Mouse (Mus musculus) regulatory T cell (primary cell): Measurements from ENCODE around the gene Ckm.

Source experiments
- in situ Hi-C: fragments of 300-600 bp; cut with MboI, MseI; formaldehyde crosslinking; loops from one replicate; pipeline ENCODE4 v1.15.1; 2025; ENCODE audit warnings: high pct_unique_total_duplicates

The Ckm gene

DNA sequence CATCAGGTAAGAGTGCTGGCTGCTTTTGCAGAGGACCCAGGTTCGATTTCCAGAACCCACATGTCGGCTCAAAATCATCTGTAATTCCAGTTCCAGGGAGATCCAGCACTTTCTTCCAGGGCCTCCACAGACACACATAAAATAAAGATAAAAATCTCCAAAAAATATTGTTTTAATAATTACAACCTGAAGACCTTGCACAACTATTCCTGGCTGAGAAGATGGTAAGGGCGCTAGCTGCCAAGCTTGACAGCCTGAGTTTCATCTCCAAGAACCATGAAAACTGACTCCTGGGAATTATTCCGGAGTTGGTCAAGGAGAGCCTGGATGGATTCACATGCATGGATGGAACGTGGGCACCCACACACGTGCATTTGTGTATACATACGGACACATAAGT, at the start of gene Ckm:
TSS of gene Ckm (plus strand) at position 301 of the 400 bp plus-strand sequence.
- in situ Hi-C loops = loop anchor here (5.0 kb wide), 1 partner anchor 118 kb away; no protein-coding TSS in a partner anchor

DNA sequence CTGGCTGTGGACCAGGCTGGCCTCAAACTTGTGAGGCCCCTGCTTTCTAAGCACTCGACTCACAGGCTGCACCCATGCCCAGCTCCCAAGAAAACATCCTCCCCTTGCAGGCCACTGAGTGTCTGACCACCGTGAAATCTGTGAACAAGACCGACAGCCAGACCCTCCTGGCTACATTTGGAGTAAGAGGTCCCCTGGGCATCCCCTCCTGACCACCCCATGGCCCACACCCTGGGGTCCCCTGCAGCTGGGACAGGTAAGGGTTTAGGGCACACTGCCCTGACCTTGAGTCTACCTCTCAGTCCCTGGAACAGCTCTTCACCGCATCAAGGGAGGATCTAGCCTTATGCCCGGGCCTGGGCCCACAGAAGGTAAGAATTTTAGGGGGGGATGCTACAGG, 49.6 kb upstream of the Ckm start:
- in situ Hi-C loops = no loop called here

DNA sequence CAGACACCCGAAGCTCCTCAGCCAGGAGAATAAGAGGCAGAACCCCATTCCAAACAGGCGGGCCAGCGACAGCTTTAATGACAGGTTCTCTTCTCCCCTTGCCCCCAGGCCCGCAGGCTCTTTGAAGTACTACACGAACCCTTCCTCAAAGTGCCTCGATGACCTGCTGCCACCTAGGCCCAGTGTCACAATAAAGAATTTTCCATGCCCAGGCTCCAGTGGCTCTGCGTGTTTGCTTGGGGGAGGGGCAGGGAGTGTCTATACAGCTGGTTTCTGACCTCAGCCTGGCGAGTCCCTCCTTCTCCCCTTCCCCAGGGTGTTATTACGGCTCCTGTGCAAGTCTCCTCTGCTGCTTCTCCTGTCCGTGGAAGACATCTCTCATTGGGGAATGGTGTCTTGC, 48.3 kb upstream of the Ckm start:
- in situ Hi-C loops = no loop called here

DNA sequence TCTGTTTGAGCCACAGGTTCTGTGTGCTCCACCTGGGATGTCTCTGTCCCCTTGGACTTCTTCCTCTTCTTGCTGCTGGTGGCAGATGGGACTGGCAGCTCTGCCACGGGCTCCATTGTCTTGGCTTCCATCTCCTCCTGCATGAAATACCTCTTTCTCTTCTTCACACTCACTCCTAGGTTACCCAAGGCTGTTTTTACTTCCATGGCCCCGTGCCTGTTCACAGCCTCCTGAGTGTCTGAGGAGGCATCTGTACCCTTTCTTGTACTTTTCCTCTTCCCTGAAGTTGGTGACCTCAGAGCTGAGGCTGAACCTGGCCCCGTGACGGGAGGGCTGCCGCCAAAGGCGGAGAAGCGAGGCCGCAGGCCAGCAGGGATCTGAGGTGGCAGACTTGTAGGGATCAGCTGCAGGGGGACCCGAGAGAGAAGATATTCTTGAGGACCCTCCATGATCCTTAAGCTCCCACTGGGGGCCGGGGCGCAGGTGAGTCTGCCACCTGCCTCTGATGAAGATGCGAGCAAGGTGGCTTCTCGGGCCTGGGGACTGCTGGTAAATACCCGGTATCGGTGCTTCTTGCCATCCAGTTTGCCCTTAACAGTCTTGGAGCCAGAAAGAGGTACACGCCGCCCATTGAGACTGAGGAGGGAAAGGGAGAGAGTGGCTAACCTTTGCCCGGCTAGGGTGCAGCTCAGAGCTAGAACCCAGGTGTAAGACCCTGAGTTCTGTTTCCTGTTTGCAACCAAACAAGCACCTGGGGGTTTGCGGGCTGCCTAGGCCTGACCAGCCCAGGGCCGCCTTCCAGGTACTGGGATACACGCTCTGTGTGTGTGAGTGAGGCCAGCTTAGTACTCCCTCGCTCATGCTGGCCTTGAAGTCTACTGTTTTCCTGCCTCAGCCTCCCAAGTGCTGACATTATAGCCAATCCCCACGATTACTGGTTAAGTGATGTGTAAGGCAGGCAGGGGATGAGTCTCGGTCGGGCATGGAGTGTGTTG, 46.9 kb upstream of the Ckm start:
- in situ Hi-C loops = no loop called here

DNA sequence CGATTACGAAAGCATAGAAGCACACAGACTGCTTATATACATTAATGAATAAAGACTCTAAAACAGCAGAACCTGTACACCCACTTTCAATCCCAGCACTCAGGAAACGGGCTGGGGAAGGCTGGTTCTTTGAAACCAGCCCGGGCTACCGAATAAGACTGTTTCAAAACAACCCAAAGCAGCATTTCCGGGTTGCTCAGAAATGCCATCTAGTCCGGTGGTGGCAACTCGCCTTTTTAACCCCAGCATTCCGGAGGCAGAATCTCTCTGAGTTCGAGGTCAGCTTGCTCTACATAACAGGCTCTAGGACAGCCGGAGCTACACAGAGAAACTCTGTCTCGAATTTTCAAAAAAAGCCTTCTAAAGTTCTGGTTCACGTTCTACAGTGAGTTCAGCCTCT, 45.9 kb upstream of the Ckm start:
- in situ Hi-C loops = no loop called here

DNA sequence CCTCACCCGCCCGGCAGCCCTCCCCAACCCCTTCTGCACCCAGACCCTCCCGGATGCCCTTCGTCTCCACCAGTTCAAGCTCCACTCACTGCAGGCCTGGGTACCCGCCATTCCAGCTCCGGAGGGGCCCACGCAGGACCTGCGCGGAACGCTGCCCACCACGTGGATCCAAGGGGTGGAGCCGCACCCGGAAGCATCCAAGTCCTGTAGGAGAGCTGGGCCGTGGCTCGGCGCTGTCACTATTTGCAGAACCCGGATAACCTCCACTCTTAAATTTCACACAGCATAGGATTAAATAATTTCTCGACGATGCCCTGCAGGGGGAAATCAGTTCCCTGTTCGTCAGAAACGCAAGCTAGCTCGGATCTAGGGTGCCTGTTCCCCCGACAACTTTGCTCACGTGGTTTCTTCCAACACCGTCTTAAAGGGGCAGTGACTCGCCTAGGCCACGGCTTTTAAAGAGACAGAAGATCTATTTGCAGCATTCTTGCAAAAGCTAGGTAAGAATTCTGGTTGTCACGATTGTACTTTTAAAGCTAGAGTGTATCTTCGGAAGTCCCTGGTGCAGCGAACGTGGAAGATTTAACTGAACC, 45.2 kb upstream of the Ckm start, which contains the start of the genes Cd3eap and Ppp1r13l:
TSS of gene Cd3eap (minus strand) at position 185 of the 593 bp plus-strand sequence.
TSS of gene Ppp1r13l (plus strand) at position 451 of the 593 bp plus-strand sequence.
- in situ Hi-C loops = no loop called here

DNA sequence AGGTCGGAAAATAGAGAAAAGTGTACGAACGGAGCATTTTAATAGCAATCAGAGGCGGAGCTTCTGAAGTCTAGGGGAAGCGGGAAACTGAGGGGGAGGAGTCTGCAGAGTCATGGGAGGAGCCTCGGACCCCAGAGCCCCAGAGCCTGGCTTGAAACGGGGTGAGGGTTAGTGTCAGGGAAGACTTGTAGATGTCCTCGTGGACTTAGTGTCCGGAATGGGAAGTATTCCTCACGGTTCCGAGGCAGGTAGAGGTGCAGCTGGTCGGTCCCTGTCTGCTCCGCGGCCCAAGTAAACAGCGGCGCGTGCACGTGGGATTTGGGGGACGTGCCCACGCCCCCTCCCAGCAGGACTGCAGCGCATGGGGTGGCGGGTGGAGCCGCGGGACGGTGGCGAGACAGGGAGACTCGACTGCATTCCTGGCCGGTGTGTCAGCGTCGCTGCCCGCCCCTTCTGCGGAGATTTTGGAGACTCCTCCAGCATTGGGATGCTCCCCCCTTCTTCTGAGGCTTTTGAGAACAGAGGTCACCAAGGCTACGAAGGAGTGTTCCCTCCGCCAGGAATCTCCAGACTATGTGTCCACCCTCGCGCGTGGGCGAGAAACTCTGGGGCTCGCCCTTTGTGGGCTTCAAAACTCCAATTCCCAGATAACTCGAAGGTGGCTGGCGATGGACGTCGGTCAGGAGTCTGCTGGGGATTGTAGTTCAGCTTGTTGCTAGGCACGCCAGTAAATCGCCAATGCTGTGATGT, 44.5 kb upstream of the Ckm start:
- in situ Hi-C loops = loop anchor here (10.0 kb wide), 1 partner anchor 55 kb away; no protein-coding TSS in a partner anchor

DNA sequence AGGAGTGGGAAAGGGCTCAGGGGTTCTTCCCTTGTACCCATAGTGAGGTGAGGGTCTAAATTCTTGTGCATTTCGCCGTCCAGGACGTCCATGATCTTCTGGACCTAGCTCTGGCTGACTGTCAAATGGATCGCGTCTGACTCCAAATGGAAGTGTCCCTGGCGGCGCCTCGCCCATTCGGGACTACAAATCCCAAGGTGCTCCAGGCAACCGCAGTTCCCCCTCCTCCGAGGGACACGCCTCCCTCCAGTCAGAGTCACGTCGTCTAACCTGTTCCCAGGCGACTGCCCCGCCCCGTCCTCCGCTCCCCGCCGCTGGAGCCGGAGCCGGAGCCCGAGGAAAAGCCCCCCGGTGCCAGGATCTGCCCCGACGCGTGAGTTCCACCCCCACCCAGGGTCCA, 43.6 kb upstream of the Ckm start:
- in situ Hi-C loops = loop anchor here (10.0 kb wide), 1 partner anchor 56 kb away; no protein-coding TSS in a partner anchor

DNA sequence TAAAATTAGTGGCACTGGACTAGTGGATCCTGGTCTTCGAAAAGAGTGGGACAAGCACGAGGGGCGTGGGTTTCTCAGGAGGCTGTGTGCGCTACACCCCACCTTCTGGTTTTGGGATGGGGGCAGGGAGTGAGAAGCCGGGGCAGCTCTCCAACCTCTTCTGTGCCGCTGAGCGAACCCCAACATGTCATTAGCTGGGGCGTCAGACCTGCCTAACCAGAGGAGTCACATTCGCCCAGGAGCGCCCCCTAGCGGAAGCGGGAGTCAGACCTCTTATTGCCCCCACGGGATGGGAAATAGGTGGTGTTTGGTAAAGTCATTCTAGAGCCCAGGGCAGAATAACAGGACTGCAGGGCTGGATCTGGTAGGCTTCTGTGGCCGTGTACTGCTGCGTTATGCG, 42.9 kb upstream of the Ckm start:
- in situ Hi-C loops = loop anchor here (10.0 kb wide), 1 partner anchor 57 kb away; no protein-coding TSS in a partner anchor

DNA sequence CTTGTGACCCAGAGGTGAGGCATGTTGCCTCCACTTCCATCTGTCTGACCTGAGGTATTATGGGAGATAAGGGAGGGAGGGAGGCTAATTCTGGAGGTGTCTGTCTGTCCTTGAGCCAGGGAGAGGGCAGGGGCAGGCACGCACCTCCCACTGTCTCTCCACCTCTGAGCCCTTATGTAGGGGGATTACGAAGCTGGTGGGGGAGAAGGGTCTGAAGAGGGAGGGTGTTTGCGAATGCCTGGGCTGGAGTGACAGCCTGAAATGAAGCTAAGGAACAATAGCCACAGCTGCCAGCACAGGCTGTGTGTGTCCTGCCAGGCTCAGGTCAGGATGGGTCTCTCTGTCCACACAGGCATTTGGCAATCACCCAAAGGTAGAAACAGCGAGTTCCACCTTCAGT, 42.3 kb upstream of the Ckm start:
- in situ Hi-C loops = loop anchor here (10.0 kb wide), 1 partner anchor 57 kb away; no protein-coding TSS in a partner anchor

DNA sequence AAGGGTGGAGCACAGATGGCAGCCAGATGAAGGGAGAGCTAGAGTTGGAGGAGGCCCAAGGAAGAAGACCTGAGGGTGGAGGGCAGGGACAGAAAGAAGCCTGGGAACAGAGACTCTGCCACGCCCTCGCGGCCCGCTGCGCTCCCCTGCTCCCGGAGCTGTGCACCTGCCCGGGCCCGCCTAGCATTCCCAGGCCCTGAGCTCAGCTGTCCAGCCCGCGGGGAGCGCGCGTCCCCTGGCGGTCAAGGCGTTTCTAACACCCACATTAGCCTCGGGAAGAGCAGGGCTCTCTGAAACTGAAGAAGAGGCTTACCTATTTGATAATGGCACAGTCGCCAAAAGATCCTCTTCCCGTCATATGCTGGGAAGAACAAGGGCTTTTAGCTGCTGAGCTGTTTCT, 40.7 kb upstream of the Ckm start:
- in situ Hi-C loops = loop anchor here (10.0 kb wide), 1 partner anchor 59 kb away; no protein-coding TSS in a partner anchor

DNA sequence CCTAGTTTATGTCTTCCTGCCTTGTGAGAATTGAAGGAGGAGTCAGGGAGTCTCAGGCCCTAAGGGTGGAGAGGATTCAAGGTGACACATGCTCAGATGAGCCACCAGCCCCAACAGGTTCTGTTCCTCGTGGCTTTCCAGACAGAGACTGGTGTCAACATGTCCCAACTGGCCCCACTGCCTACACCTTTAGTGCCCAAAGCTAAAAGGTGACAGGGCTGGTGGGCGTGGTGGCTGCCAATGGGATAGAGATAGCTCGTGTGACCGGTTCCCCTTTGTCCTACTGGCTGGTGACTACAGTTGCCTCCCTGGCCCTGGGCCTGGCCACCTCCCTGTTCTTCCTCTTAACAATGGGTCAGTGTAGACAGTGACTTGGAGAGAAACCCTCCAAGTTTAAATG, 39.2 kb upstream of the Ckm start:
- in situ Hi-C loops = loop anchor here (10.0 kb wide), 1 partner anchor 61 kb away; no protein-coding TSS in a partner anchor

DNA sequence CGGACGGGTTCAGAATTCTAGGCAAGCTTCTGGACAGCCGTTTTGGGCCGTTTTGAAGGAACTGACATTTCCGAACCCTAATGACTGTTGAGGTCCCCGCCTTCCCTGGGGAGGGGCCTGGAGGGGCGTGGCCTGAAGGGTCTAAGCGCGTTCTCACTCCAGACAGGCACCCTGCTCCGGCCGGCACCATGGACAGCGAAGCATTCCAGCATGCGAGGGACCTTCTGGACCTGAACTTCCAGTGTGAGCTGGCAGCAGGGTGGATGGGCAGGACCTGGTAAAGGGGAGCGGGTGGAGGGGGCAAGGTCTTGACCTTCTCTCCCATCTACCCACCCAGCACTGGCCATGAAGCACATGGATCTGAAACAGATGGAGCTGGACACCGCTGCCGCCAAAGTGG, 36.2 kb upstream of the Ckm start:
- in situ Hi-C loops = loop anchor here (10.0 kb wide), 1 partner anchor 64 kb away; no protein-coding TSS in a partner anchor

DNA sequence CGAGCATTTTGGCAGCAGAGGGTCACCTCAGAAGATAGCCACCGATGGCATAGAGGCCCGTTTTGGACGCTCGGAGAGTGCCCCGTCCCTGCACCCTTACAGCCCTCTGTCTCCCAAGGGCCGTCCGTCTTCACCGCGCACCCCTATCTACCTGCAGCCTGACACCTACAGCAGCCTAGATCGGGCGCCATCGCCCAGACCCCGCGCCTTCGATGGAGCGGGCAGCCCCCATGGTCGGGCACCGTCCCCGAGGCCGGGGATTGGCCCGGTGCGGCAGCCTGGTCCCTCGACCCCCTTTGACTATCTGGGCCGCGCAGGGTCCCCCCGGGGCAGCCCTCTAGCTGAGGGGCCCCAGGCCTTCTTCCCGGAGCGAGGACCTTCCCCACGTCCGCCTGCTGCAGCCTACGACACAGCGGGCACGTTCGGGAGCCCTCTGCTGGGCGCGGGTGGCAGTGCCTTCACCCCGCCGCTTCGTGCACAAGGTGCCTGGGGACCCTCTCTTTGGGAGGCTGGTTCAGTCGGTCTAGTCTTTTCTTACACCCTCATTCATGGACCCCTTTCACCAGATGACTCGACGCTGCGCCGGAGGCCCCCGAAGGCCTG, 34.7 kb upstream of the Ckm start:
- in situ Hi-C loops = loop anchor here (10.0 kb wide), 1 partner anchor 65 kb away; no protein-coding TSS in a partner anchor

DNA sequence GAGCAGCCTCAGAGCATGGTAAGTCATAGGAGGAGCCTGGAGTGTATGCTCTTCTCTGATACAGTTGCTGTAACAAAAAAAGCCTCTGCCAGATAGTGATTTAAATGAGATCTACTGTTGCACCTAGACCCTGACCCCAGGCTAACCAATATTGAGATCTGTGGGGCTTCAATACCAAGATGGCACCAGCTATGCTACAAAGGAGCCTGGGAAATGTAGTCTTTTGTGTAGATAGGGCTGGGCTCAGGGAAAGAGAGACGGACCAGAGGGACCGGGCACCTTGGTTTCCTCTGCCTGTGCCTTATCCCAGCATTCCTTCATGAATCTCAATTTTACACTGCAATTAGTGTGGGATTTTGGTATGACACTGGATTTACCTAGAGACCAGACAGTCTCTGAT, 31.2 kb upstream of the Ckm start:
- in situ Hi-C loops = no loop called here

DNA sequence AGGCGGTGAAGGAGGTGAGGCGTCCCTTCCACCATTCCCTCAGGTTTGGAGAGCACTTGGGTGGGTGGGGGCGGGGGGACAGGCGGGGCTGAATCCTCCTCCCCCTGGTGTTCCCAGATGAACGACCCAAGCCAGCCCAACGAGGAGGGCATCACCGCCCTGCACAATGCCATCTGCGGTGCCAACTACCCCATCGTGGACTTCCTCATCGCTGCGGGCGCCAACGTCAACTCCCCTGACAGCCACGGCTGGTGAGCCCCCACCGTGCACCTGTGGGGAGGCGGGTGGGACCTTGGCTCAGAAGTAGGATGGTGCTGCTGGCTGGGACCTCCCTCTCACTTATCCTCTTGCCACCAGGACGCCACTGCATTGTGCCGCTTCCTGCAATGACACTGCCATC, 29.2 kb upstream of the Ckm start:
- in situ Hi-C loops = no loop called here

DNA sequence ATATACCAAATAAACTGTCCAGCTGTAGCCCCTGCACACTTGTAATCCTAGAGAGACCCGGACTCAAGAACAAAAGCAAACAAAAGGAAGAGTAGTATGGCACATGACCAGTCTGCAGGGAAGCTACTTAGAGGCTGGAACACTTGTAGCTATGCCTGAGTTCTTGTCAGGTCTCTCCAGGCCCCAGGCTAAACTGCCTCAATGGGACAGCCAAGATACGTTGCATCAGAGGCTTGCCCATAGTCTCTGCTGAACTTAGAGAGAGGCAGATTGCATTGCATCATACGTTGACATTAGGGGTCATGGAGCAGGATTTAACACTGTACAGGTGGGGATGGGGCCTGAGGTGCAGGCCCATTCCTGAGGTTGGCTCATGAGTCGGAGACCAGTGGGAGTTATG, 28.6 kb upstream of the Ckm start:
- in situ Hi-C loops = no loop called here

DNA sequence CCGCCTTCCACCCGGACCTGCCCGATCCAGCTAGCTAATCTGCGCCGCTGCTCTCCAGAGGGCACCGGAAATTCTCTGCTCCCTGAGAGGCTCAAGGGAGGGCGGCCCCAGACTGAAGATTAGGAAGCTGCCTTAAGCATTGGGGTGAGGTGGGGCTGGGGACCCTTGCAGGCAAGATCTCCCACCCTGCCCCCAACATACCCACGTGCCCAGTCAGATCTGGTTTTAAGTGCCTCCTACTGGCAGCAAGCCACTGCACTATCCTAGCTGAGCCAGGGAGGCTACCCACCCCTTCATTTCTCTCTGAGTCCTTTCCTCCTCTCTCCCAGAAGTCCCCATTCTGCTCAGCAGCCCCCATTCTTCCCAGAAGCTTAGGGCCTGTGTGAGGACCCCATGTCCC, 26.5 kb upstream of the Ckm start:
- in situ Hi-C loops = no loop called here

DNA sequence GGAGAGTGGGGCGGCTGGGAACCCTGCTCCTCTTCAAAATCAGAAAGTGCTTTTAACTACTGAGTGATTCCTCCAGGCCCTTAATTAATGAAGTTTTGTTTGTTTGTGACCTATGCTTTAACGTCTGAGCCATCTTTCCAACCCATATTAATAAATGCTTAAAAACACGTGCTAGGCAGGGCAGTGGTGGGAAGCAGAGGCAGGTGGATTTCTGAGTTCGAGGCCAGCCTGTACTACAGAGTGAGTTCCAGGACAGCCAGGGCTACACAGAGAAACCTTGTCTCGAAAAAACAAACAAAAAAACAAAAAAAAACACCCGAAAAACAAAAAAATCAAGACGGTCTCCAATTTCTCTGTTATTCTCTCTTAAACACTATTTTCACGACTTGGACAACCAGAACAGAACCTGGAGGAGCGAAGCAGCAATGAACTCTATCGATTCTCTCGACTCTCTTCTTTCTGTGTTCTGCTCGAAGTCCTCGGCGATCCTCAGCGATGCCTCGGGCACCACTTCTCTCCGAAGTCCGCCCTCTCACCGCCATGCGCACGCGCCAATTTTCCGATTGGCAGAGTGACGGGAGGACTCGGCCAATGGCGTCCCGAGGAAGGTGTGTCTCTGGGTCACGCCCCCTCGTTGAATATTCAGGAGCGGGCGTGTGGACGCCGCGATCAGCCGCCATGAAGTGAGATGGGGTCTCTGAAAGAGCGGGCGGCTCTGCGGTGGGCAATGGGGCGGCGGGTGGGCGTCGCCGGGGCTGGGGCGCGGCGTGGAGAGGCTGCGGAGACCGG, 23.0 kb upstream of the Ckm start, which contains the start of gene Ercc2:
TSS of gene Ercc2 (plus strand) at position 634 of the 789 bp plus-strand sequence.
- in situ Hi-C loops = no loop called here

DNA sequence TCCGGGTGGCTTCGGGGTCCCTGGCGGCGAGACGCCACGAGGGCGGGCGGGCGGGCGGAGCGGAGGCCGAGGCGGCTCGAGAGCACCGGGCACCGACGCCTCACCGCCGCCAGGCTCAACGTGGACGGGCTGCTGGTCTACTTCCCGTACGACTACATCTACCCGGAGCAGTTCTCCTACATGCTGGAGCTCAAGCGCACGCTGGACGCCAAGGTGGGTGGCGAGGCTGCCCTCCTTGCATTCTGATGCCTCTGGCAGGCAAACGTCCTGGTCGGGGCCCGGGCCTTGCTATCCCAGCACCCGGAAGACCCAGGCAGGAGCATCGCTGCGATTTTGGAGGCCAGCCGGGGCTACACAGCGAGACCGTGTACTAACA, 22.4 kb upstream of the Ckm start:
- in situ Hi-C loops = no loop called here
